Mouse (Mus musculus): Measurements from ENCODE around the gene Saa1.
"Not testable (repeated sequence)": the region's sequence is repeated elsewhere in the genome, so short reads cannot be mapped to it uniquely, and the experiment has no call there.

The Saa1 gene

DNA sequence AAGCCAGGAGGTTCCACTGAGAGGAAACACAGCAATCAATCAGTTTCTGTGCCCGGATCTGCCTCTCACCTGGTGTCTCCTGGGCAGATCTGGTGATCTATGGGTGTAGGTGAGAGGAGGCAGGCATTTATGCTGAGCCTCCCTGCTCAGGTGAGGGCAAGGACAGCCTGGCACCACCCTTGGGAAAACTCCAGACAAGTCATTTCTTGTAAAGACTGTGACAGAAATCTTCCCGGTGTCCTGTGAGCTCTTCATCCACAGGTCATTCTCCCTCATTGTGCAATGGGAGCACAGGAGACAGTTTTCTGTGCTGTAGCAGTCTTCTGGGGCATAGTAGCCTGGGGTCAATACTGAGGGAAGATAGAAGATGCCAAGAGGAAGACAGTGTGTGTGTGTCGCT, at the start of gene Saa1:
Gene Saa1 (minus strand): TSS at position 101 of the 400 bp plus-strand sequence.
- not testable (repeated sequence) for DNase-seq (ENCODE audit: low read depth)

GRCm38 (mm10) chr7:46789177-46789849, 46.5 kb upstream of the Saa1 start:
- DNase-seq (ENCODE audit: low read depth) = no peak

- peak; percentile 67 for DNase-seq (ENCODE audit: low read depth)
Observed at GRCm38 (mm10) chr7:46770706-46771105, 27.9 kb upstream of the Saa1 start.

GRCm38 (mm10) chr7:46768451-46768850, 25.7 kb upstream of the Saa1 start:
- no peak for DNase-seq (ENCODE audit: low read depth)

DNA sequence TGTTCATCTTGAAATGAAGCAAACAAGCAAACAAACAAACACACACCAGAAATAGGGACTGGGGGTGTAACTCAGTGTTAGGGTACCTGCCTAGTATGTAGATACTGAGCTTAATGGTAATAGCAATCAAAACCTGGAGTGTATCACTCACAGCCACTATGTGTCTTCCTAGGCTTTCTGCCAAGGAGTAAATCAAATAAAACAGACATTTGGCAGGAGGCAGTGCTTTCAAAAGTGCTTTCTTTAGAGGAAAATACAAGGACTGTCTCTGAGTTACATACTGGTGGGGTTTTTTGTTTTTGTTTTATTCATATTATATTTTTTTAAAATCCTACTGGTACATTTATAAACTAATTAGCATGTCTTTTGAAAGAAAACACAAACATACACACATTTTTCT, 24.6 kb upstream of the Saa1 start:
- DNase-seq (ENCODE audit: low read depth) = no peak

GRCm38 (mm10) chr7:46764672-46765071, 21.9 kb upstream of the Saa1 start:
- no peak for DNase-seq (ENCODE audit: low read depth)

DNA sequence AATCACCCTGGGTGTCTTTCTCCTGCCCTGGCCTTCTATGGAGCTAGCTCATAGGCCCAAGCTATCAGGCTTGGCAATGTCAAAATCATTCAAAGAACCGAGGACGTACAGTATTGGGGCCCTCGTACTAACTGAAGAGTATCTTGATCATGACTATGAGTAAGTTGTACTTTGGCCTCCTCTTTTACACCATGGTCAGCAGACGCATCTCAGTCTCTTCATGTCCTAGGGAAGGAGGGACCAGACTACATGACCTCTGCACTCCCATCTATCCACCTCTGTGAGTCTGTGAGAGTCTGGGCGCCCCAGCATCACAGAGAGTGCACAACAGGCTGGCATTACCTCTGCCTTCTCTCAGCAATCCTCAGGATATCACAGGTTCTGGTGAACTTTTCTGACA, 19.8 kb upstream of the Saa1 start:
- no peak for DNase-seq (ENCODE audit: low read depth)

DNA sequence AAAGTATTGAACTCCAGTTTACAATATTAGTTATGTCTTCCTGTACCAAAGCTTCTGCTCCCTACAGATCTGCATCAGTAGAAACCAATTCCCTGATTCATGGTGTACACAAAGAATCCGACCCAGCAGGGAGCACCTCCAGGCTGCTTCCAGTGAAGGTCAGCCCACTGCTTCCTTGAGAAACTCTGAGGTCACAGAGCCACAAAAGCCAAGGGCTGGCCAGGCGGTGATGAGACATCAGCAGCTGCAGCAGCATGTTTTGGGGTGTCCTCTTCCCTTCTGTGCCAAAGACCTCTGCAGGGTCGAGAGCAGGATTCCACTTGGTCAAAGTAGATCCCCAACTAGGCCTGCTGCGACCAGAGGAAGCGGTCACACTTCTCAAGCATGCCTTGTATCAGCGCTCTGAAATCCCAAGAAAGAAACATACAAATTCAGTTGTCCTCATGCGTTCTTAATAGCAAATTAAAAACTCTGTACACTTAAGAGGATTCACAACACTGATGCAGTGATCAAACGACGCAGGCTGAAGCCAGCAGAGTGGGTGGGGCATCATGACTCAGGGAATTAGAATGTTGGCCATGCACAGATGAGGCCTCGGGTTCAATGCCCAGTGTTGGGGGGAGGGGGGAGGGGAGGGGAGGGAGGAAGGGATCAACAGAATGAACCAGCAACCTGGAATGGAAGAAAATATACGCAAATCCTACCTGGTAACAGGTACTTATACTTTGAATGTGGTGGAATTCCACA, 18.4 kb upstream of the Saa1 start:
- no peak for DNase-seq (ENCODE audit: low read depth)

DNA sequence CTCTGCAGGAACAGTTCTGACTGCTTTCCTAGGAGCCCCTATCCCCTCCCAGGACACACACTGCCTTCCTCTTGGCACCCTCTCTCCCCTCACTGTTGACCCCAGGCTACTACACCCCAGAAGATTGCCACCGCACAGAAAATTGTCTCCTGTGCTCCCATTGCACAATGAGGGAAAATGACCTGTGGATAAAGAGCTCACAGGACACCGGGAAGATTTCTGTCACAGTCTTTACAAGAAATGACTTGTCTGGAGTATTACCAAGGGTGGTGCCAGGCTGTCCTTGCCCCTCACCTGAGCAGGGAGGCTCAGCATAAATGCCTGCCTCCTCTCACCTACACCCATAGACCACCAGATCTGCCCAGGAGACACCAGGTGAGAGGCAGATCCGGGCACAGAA, 8.7 kb upstream of the Saa1 start, which contains the start of gene Saa2:
Gene Saa2 (plus strand): TSS at position 301 of the 400 bp plus-strand sequence.
- DNase-seq (ENCODE audit: low read depth) = no peak

DNA sequence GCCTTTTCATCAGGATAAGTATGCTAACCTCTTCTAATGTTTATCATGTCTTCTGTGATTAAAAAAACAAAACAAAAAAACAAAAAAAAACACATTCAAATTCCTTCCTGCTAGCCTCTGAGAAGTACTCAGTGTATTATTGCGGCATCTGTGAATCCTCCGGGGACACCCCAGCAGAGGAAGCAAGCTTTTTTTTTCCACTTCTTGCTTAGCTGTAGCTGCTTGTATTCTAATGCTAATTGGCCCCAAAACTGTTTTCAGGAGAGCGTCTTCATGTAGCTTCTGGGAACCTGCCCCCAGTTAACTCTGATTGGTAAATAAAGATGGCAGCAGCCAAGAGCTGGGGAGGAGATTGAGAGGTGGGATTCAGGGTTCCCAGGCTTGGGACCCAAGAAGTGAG, 5.7 kb upstream of the Saa1 start:
- DNase-seq (ENCODE audit: low read depth) = no peak

GRCm38 (mm10) chr7:46746381-46746780, 3.6 kb upstream of the Saa1 start:
- no peak for DNase-seq (ENCODE audit: low read depth)

DNA sequence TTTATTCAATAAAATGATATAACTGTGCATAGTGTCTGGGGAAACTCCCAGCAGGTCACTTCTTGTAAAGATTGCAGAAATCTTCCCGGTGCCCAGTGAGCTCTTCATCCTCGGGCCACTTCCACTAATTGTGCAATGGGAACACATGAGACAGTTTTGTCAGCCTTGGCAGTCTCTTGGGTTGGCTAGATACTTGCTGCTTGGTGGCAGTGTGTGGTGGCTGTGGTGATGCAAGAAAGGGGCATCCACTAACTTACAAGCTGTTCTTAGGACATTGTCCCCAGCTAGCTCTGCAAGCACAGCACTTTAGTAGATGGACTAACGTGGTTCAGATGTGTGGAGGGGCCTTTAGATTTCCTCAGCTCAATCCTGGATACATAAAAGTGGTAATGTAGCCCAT, 3.0 kb upstream of the Saa1 start:
- DNase-seq (ENCODE audit: low read depth) = no peak

DNA sequence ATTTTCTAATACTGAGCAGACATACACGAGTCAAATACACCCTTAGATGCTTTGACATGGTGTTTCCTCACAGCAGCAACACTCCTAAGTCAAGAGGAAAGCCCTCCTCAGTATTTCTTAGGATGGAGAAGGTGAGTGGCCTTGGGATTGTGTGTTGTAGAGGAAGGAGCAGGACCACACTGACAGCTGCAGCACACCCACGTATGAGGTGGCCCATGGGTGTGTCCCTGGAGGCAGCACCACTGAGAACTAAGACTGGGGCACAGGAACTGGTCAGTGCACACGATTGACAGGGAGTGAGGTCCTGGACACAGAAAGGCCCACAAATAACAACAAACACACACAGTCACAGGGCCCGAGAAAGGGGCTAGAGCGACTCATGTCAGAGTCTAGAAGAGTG, 2.7 kb downstream of the Saa1 start:
- DNase-seq (ENCODE audit: low read depth) = not testable (repeated sequence)

- DNase-seq (ENCODE audit: low read depth) = peak; percentile 7
Observed at GRCm38 (mm10) chr7:46738561-46739460, 4.0 kb downstream of the Saa1 start.

GRCm38 (mm10) chr7:46734983-46735382, 7.8 kb downstream of the Saa1 start:
- DNase-seq (ENCODE audit: low read depth) = no peak

DNA sequence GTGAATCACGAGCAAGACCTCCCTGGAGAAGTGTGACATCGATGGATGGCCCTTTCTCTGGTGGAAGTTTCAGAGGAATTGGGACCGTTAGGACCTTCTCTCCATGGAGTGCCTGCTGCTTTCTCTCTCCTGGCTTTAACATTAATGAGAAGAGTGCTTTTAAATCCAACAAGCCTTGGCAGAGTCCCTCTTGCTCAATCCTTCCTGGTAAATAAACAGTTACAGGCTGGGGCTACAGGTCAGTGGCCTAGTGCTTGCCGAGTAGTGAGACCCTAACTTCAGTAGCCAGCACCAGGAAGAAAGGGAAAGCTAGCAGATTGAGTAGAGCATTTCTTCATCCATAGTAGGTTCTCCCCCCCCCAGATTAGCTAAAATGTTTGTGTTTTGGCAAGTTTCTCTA, 10.3 kb downstream of the Saa1 start, which contains the start of gene Saa4:
Gene Saa4 (minus strand): TSS at position 146 of the 400 bp plus-strand sequence.
- DNase-seq (ENCODE audit: low read depth) = no peak

DNA sequence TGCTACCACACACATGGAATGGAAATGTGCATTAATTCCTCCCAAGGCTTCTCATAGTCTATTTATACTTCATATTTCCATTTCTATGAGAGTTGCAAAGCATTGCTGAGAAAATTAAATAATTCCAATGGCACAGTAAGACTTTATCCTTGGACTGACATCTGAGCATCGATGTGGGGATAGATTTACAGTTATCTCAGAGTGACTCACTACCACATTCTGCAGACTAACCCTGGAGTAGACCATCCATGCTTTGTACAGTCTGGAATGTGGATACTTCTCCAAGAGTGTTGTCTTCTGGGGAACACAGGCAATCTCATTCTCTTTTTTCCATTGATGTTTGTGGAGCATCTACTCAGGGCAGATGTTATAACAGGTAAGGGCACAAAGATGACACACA, 15.2 kb downstream of the Saa1 start:
- no peak for DNase-seq (ENCODE audit: low read depth)

DNA sequence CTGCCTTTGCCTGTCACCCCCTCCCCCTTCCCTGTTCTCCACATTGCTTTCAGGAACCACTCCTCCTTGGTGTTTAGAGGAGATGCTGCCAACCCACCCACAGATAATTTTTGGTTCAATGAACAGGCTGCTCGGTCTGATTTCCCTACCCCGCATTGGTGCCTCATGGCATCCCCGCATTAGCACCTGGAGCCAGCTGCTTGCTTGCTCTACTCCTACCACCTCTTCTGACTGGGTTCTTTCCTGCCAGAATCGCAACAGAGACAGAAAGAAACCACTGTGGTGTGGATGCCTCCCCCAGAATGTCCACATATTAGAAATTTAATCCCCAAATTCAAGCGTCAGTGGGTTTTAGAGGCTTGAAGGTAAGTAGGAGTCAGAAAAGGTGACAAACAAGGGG, 18.4 kb downstream of the Saa1 start:
- DNase-seq (ENCODE audit: low read depth) = no peak

DNA sequence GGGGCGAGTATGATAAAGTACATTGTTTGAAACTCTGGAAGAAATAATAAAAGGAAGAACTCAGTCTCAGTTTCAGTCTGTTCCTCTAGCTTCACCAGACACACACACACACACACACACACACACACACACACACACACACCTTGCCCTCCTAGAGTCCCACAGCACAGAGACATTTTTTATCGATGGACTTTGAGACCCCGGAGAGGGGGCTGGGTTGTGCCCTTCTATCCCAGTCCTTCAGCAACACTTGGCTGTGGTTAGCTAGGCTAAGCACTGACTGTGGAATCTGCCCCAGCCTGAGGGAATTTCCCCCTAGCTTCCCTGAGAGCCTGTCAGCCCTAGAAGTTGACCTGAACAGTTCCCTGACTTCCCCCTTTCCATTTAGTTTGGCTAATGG, 18.9 kb downstream of the Saa1 start:
- DNase-seq (ENCODE audit: low read depth) = no peak

DNA sequence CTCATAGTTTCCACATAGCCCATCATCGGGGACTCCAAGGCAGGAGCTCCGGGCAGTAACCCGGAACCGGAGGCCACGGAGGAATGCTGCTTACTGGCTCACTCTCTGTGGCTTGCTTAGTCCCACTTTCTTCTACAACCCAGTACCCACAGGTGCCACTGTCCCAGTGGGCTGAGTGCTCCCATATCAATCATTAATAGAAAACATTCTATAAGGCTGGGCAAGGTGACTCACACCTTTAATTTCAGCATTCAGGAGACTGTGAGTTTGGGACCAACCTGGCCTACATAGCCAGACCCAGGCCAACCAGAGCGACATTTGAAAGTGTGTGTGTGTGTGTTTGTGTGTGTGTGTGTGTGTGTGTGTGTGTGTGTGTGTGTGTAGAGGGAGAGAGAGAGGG, 19.4 kb downstream of the Saa1 start:
- no peak for DNase-seq (ENCODE audit: low read depth)

GRCm38 (mm10) chr7:46720460-46720859, 22.3 kb downstream of the Saa1 start:
- DNase-seq (ENCODE audit: low read depth) = no peak

GRCm38 (mm10) chr7:46719526-46719925, 23.3 kb downstream of the Saa1 start:
- no peak for DNase-seq (ENCODE audit: low read depth)
